In the genomic region with DNA sequence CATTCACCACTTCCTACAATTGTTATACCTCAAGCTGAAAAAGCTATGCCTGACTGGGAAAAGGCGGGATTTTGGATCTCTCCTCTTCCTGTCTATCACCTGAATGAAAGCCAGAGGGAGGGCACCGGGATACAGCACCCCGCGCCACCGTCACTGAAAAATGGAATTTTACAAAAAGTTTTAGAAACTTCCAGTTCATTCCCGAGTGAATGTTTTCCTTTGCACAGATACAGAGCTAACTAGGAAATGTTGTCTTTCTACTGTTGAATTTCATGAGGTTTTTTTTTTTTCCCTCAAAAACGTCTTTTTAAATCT, we compare ENCODE assay signal across 12 mouse cellular contexts.
A peak's percentile ranks its signal among the peaks of the same experiment; 100 is the strongest.
DNase-seq lines count a peak whose midpoint lies in the region; ATAC-seq and TF ChIP-seq lines count a peak whose summit lies in the region.
"Had no signal": no experiment of that assay in that cellular context is flagged by ENCODE, and none has a peak within 500 bp of the region (broad histone marks: within the 10 kb centered on the region; RNA-seq: fewer than 3 reads in every experiment).

No protein-coding gene starts in this region.

- no peak overlapping the region for H3K9ac ChIP-seq in heart, embryonic 14.5 days (ENCODE audit: low read length)
- H3K9ac ChIP-seq in lung, embryonic 14.5 days = no peak overlapping the region
- H3K9ac ChIP-seq in liver, embryonic 11.5 days (ENCODE audit: low read depth, low read length) = no peak overlapping the region
- no peak overlapping the region for H3K9ac ChIP-seq in liver, embryonic 15.5 days

- ATAC-seq in heart, embryonic 14.5 days (ENCODE audit: insufficient number of reproducible peaks, insufficient read depth, low FRiP score, low read depth) = no peak
- ATAC-seq in lung, embryonic 14.5 days (ENCODE audit: insufficient read depth) = peak; percentile 11; the same call in 1 of the 2 replicates
- ATAC-seq in liver, embryonic 11.5 days (replicated peaks; ENCODE audit: low FRiP score) = peak; percentile 17; the same call in 1 of the 2 replicates
- no peak for ATAC-seq in liver, embryonic 15.5 days (ENCODE audit: insufficient read depth)

- H3K4me2 ChIP-seq in heart, embryonic 14.5 days (ENCODE audit: low read length) = peak overlapping the region; percentile 39
- no peak overlapping the region for H3K4me2 ChIP-seq in lung, embryonic 14.5 days
- H3K4me2 ChIP-seq in liver, embryonic 11.5 days = peak overlapping the region; percentile 38
- H3K4me2 ChIP-seq in liver, embryonic 15.5 days = peak overlapping the region; percentile 50

- H3K4me3 ChIP-seq in heart, embryonic 14.5 days (ENCODE audit: control insufficient read depth in 1 of 2, insufficient read depth in 1 of 2, low read depth in 1 of 2, low read length in 2 of 2) = no peak overlapping the region
- H3K4me3 ChIP-seq in lung, embryonic 14.5 days (ENCODE audit: low read depth, low read length) = no peak overlapping the region
- H3K4me3 ChIP-seq in liver, embryonic 11.5 days (ENCODE audit: low read depth, low read length) = no peak overlapping the region
- H3K4me3 ChIP-seq in liver, embryonic 15.5 days (replicated peaks) = no peak overlapping the region
- H3K4me3 ChIP-seq: hindbrain, embryonic 10.5 days; limb, embryonic 10.5 days had no signal

- TF ChIP-seq CTCF in lung, embryonic 14.5 days (IDR thresholded peaks at IDR 0.05; ENCODE audit: low read depth) = no peak

- peaks cover 4 to 11% of the 10 kb centered on the region in 2 experiments; a peak in 3 of 4 replicates for H3K4me1 ChIP-seq in heart, embryonic 14.5 days (ENCODE audit: control insufficient read depth in 2 of 2, insufficient read depth in 2 of 2, low read length in 2 of 2)
- no peaks in the 10 kb centered on the region for H3K4me1 ChIP-seq in lung, embryonic 14.5 days (ENCODE audit: insufficient read depth)
- H3K4me1 ChIP-seq in liver, embryonic 11.5 days (replicated peaks; ENCODE audit: control insufficient read depth, insufficient read depth, low read length) = 0 out of 2 replicates have a peak, but pooled peaks cover 2% of the 10 kb centered on the region
- H3K4me1 ChIP-seq in liver, embryonic 15.5 days (replicated peaks) = 0 out of 2 replicates have a peak, but pooled peaks cover 6% of the 10 kb centered on the region

- H3K27ac ChIP-seq in heart, embryonic 14.5 days (replicated peaks in 1 of 2; ENCODE audit: control insufficient read depth in 1 of 2, insufficient read depth in 1 of 2, low read depth in 2 of 2, low read length in 2 of 2) = peak overlapping the region; percentile 50 to 63; a peak in 3 of 4 replicates
- peak overlapping the region; percentile 21; the same call in 1 of the 2 replicates for H3K27ac ChIP-seq in lung, embryonic 14.5 days (ENCODE audit: low read depth)
- H3K27ac ChIP-seq in liver, embryonic 11.5 days (ENCODE audit: low read depth, low read length) = no peak overlapping the region
- no peak overlapping the region for H3K27ac ChIP-seq in liver, embryonic 15.5 days (replicated peaks)
- H3K27ac ChIP-seq: hindbrain, embryonic 10.5 days had no signal

- no peaks in the 10 kb centered on the region for H3K9me3 ChIP-seq in heart, embryonic 14.5 days (ENCODE audit: control insufficient read depth, low read length)
- H3K9me3 ChIP-seq in lung, embryonic 14.5 days (ENCODE audit: low read depth, low read length) = no peaks in the 10 kb centered on the region
- H3K9me3 ChIP-seq in liver, embryonic 11.5 days (ENCODE audit: control insufficient read depth, low read length) = no peaks in the 10 kb centered on the region
- no peaks in the 10 kb centered on the region for H3K9me3 ChIP-seq in liver, embryonic 15.5 days (replicated peaks)
- H3K9me3 ChIP-seq: hindbrain, embryonic 10.5 days; limb, embryonic 10.5 days had no signal

- H3K36me3 ChIP-seq in heart, embryonic 14.5 days (ENCODE audit: control insufficient read depth, insufficient read depth, low read length) = no peaks in the 10 kb centered on the region
- H3K36me3 ChIP-seq in lung, embryonic 14.5 days (ENCODE audit: insufficient read depth) = no peaks in the 10 kb centered on the region
- no peaks in the 10 kb centered on the region for H3K36me3 ChIP-seq in liver, embryonic 11.5 days (ENCODE audit: control insufficient read depth, insufficient read depth, low read length)
- no peaks in the 10 kb centered on the region for H3K36me3 ChIP-seq in liver, embryonic 15.5 days (replicated peaks)
- H3K36me3 ChIP-seq: hindbrain, embryonic 10.5 days; limb, embryonic 10.5 days had no signal

- no peaks in the 10 kb centered on the region for H3K27me3 ChIP-seq in heart, embryonic 14.5 days (ENCODE audit: control insufficient read depth, insufficient read depth, low read length)
- H3K27me3 ChIP-seq in lung, embryonic 14.5 days (ENCODE audit: insufficient read depth, low read length) = no peaks in the 10 kb centered on the region
- no peaks in the 10 kb centered on the region for H3K27me3 ChIP-seq in liver, embryonic 11.5 days (replicated peaks; ENCODE audit: control insufficient read depth, insufficient read depth, low read length)
- H3K27me3 ChIP-seq in liver, embryonic 15.5 days = no peaks in the 10 kb centered on the region

- no peak for DNase-seq in heart, adult 9 months (ENCODE audit: low spot score in 2 of 2)
- DNase-seq in lung, embryonic 14.5 days = no peak
- no peak for DNase-seq in lung, postnatal 14 days
- DNase-seq in liver, embryonic 11.5 days (ENCODE audit: low spot score) = no peak
- no peak for DNase-seq in MN1 (ENCODE audit: low spot score)
- DNase-seq: cerebellum, adult 8-10 months; right cerebral cortex, postnatal 4 days; thymus, postnatal 36 days had no signal

- 58% methylated on average over 7 of the region's 7 CpGs for WGBS in heart, embryonic 14.5 days
- WGBS in lung, embryonic 14.5 days = 77% methylated on average over 7 of the region's 7 CpGs
- 71% methylated on average over 7 of the region's 7 CpGs for WGBS in liver, embryonic 11.5 days
- WGBS in liver, embryonic 15.5 days (ENCODE audit: insufficient replicate concordance) = 41% methylated on average over 7 of the region's 7 CpGs

Comparison
In these comparisons a context has a peak if more than half of its experiments do, and no peak if none do; other contexts are left out.
1. ATAC-seq: peak in lung, embryonic 14.5 days (single experiment) and liver, embryonic 11.5 days (single experiment); none in heart, embryonic 14.5 days (single experiment) and liver, embryonic 15.5 days (single experiment).
2. H3K27ac ChIP-seq: peak in heart, embryonic 14.5 days (2 of 2) and lung, embryonic 14.5 days (single experiment); none in liver, embryonic 11.5 days (single experiment) and liver, embryonic 15.5 days (single experiment).